Mouse (Mus musculus) hindbrain, embryonic 15.5 days (tissue): Measurements from ENCODE around the gene Unc5cl. TPM values are rescaled to one million over a fixed set of nuclear protein-coding genes. Genes with fewer than 3 reads are reported as not detected.
"Not testable (repeated sequence)": the region's sequence is repeated elsewhere in the genome, so short reads cannot be mapped to it uniquely, and the experiment has no call there.

ENCODE experiments used
- ATAC-seq: fragments of 200-750 bp; cut with Nextera tagmentation; 2 replicates; pipeline ENCODE4 v1.8.0; 2017; ENCODE audit warnings: low read depth, moderate number of reproducible peaks, moderate TSS enrichment; ENCODE audit not compliant: low FRiP score
- H3K27ac ChIP-seq: fragments of 300-500 bp; sonication (generic); replicated peaks from 2 replicates; pipeline ENCODE4 v1.5.1; 2015; ENCODE audit warnings: mild to moderate bottlenecking, inconsistent platforms
- H3K27me3 ChIP-seq: fragments of 300-500 bp; sonication (generic); 2 replicates; pipeline ENCODE4 v1.6.1; 2015; ENCODE audit warnings: control low read depth, inconsistent platforms
- H3K36me3 ChIP-seq: fragments of 300-500 bp; sonication (generic); 2 replicates; pipeline ENCODE4 v1.6.1; 2015; ENCODE audit warnings: control low read depth, inconsistent platforms
- H3K4me1 ChIP-seq: fragments of 300-500 bp; sonication (generic); replicated peaks from 2 replicates; pipeline ENCODE4 v1.6.1; 2015; ENCODE audit warnings: control low read depth, inconsistent platforms
- H3K4me2 ChIP-seq: fragments of 300-500 bp; sonication (generic); 2 replicates; pipeline ENCODE4 v1.6.1; 2015; ENCODE audit warnings: moderate library complexity, mild to moderate bottlenecking, inconsistent platforms
- H3K4me3 ChIP-seq: fragments of 300-500 bp; sonication (generic); 2 replicates; pipeline ENCODE4 v1.5.1; 2015; ENCODE audit warnings: mild to moderate bottlenecking, inconsistent platforms
- H3K9ac ChIP-seq: fragments of 300-500 bp; sonication (generic); 2 replicates; pipeline ENCODE4 v1.6.1; 2015; ENCODE audit warnings: inconsistent platforms
- H3K9me3 ChIP-seq: fragments of 300-500 bp; sonication (generic); 2 replicates; pipeline ENCODE4 v1.6.1; 2016; ENCODE audit warnings: control low read depth, inconsistent platforms
- WGBS: fragments of 180-500 bp; shearing (Covaris S2); methylation state at CpG from one replicate; pipeline ENCODE4 v1.1.7; 2015; 5-methylcytosine and 5-hydroxymethylcytosine counted together
- polyA plus RNA-seq: library from polyadenylated mRNA; unstranded; fragments of >200 nt; fragmentation: Nextera tagmentation; extraction: Ambion mirVana; gene quantifications from 2 replicates; pipeline ENCODE4 v1.2.1, GENCODE M21; 2015

Unc5cl gene
- polyA plus RNA-seq, 1 experiment from 2014 or later, result not detected

DNA sequence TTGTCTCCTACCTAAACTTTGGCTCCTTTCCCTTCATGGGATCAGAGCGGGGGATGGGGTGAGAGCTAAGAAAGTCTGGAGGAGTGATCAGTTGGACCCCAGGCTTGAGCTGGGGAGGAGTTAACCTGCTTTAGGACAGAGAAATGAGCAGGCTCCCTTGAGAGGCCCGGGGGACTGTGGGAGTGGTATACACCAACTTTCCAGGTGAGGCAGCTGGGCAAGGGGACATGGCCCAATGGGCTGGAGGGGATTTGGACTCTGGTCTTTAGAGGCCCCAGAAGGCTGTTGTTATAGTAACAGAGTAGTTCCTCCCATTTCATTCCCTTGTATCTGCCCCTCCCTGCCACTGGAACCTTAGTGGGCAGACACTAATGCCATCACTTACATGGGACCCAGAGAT lies 1.3 kb downstream of the Unc5cl start:
- H3K4me1 ChIP-seq, result 0 out of 2 replicates have a peak, but pooled peaks cover 3% of the 10 kb centered on the region
- no peaks in the 10 kb centered on the region for H3K27me3 ChIP-seq
- H3K9ac ChIP-seq, result no peak overlapping the region
- no peaks in the 10 kb centered on the region for H3K36me3 ChIP-seq
- H3K9me3 ChIP-seq, result no peaks in the 10 kb centered on the region
- no peak overlapping the region for H3K27ac ChIP-seq
- 93% methylated on average over 2 of the region's 2 CpGs for WGBS
- no peak for ATAC-seq
- no peak overlapping the region for H3K4me2 ChIP-seq
- no peak overlapping the region for H3K4me3 ChIP-seq

DNA sequence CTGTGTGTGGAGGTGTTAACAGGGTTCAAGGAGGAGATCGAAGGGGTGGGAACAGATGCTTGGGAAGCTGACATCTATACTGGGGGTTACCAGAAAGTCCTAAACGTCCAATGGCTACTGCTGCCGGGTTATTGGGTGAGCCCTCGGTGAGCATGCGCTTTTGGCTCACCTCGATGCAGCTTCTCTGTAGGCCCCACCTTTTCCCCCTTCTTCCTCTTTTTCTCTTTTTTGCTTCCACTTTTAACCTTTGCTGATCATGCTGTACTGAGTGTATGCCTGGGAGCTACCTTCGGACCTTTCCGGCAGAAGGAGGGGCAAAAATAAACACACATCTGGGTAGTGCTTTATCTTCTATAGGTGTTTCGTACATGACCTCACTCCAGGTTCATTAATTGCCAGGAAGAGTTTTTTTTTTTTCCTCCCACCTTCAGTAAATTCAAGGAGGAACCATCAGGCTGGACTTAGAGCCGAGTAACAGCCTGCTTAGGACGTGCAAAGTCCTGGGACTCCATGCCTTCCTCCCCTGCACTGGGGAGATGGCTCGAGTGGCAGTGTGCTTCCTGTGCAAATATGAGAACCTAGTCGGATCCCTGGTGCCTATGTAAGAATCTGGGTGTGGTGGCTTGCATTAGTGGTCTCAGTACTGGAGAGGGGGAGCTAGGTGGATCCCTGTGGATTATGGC lies 3.4 kb downstream of the Unc5cl start:
- Histone ChIP-seq H3K9ac (no peak overlapping the region), H3K36me3 (no peaks in the 10 kb centered on the region), H3K9me3 (no peaks in the 10 kb centered on the region), H3K27me3 (no peaks in the 10 kb centered on the region), H3K4me3 (no peak overlapping the region), H3K4me1 (no peaks in the 10 kb centered on the region), H3K4me2 (no peak overlapping the region), H3K27ac (no peak overlapping the region)
- WGBS, result 89% methylated on average over 13 of the region's 13 CpGs
- no peak for ATAC-seq

DNA sequence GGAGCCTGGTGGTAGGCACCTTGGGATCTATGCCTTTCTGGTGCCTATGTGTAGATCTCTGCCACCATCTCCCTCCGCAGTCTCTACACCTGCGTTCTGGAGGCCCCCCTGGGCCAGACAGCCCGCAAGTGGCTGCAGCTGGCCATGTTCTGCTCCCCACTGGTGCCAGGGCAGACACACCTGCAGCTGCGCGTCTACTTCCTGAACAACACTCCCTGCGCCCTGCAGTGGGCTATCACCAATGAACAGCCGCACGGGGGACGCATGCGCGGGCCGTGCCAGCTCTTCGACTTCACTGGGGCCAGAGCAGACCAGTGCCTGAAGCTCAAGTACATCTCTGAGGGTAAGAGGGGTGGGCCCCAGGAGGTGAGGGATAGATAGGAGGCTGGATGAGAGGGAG lies 7.4 kb downstream of the Unc5cl start:
- ATAC-seq, result no peak
- no peak overlapping the region for H3K9ac ChIP-seq
- H3K4me3 ChIP-seq, result no peak overlapping the region
- H3K27me3 ChIP-seq, result 0 out of 2 replicates have a peak, but pooled peaks cover 7% of the 10 kb centered on the region
- H3K36me3 ChIP-seq, result no peaks in the 10 kb centered on the region
- H3K9me3 ChIP-seq, result no peaks in the 10 kb centered on the region
- 94% methylated on average over 13 of the region's 13 CpGs for WGBS
- peaks cover 5% of the 10 kb centered on the region; the same call in 1 of the 2 replicates for H3K4me1 ChIP-seq
- no peak overlapping the region for H3K4me2 ChIP-seq
- no peak overlapping the region for H3K27ac ChIP-seq

GRCm38 (mm10) chr17:48463391-48463790 lies 8.7 kb downstream of the Unc5cl start:
- no peaks in the 10 kb centered on the region for H3K9me3 ChIP-seq
- no peak overlapping the region for H3K9ac ChIP-seq
- H3K36me3 ChIP-seq, result no peaks in the 10 kb centered on the region
- peaks cover 15% of the 10 kb centered on the region for H3K4me1 ChIP-seq
- no peak overlapping the region for H3K27ac ChIP-seq
- 0 out of 2 replicates have a peak, but pooled peaks cover 8% of the 10 kb centered on the region for H3K27me3 ChIP-seq
- WGBS, result 89% methylated on average over 4 of the region's 4 CpGs
- no peak for ATAC-seq
- H3K4me2 ChIP-seq, result no peak overlapping the region
- H3K4me3 ChIP-seq, result no peak overlapping the region

DNA sequence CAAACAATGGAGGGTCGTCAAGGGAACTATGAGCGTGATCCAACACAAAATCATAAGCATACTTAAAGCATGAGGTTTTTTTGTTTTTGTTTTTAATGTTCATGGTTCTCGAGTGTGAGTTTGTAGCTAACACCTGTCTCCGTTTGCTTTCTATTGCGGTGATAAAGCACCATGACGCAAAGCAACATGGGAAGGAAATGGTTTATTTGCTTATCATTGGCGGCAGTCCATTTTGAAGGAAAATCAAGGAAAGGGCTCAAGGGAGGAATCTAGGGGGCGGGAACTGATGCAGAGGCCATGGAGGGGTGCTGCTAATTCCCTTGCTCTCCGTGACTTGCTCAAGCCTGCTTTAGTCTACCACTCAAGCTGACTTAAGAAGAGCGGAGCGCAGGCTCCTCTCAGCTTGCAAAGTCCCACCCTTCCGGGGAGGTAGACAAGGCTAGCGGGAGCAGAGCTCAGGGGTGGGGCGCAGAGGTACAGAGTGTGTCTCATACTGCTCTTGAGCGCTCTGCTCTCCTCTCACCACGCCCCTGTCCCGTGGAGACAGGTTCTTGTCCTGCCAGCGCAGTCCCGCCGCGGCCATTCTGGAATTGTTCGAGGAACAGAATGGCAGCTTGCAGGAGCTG lies 12.2 kb downstream of the Unc5cl start:
- Histone ChIP-seq H3K4me1 (peaks cover 15% of the 10 kb centered on the region), H3K9me3 (no peaks in the 10 kb centered on the region), H3K27ac (no peak overlapping the region), H3K4me3 (peak overlapping the region; percentile 22), H3K9ac (no peak overlapping the region), H3K4me2 (peak overlapping the region; percentile 45), H3K36me3 (no peaks in the 10 kb centered on the region), H3K27me3 (0 out of 2 replicates have a peak, but pooled peaks cover 8% of the 10 kb centered on the region)
- 48% methylated on average over 22 of the region's 22 CpGs for WGBS
- ATAC-seq, result peak; percentile 57

- Histone ChIP-seq H3K4me3 (peak overlapping the region; percentile 22), H3K27me3 (0 out of 2 replicates have a peak, but pooled peaks cover 8% of the 10 kb centered on the region), H3K36me3 (no peaks in the 10 kb centered on the region), H3K4me1 (peaks cover 15% of the 10 kb centered on the region), H3K27ac (no peak overlapping the region), H3K9me3 (no peaks in the 10 kb centered on the region), H3K9ac (no peak overlapping the region), H3K4me2 (peak overlapping the region; percentile 45)
- WGBS, result 10% methylated on average over 22 of the region's 22 CpGs
- peak; percentile 87 for ATAC-seq
Observed at GRCm38 (mm10) chr17:48467395-48468231, 12.9 kb downstream of the Unc5cl start.

DNA sequence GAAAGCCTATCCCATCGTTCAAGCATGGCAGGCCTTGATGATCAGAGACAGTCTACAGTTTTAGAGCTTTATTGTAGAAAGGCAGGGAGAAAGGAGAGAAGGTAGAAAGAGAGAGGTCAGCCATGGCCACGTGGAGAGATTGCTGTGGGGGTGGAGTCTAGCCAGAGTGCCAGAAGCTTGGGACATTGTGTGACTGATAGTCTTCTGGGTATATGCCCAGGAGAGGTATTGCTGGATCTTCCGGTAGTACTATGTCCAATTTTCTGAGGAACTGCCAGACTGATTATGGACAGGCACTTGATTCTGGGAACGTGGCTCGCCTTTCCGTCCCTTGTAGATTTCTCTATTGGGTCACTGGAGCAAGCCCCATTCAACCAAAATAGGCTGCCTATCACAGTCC lies 19.6 kb downstream of the Unc5cl start:
- not testable (repeated sequence) for H3K27me3 ChIP-seq, H3K4me3 ChIP-seq, ATAC-seq, H3K4me2 ChIP-seq, H3K27ac ChIP-seq, H3K4me1 ChIP-seq, H3K36me3 ChIP-seq, H3K9me3 ChIP-seq, H3K9ac ChIP-seq
- WGBS, result 86% methylated on average over 6 of the region's 6 CpGs

DNA sequence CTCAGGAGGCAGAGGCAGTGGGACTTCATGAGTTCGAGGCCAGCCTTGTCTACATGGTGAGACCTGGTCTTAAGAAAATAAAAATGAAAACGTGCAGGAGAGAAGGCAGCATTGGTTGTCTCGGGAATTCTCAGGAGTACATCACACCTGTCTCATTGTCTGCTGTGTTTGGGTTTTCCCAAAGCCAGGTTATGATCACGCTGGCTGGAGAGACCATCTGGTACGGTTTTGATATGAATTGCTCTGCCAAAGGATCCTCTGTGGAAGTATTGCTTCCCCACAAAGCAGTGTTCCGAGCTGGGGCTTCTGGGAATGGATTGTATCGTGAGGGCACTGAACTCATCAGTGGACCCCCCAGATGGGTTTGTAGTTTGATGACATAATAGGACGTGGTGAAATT lies 20.7 kb downstream of the Unc5cl start:
- no peaks in the 10 kb centered on the region for H3K36me3 ChIP-seq
- 80% methylated on average over 8 of the region's 8 CpGs for WGBS
- no peaks in the 10 kb centered on the region for H3K9me3 ChIP-seq
- no peaks in the 10 kb centered on the region for H3K4me1 ChIP-seq
- no peak for ATAC-seq
- no peak overlapping the region for H3K27ac ChIP-seq
- H3K9ac ChIP-seq, result no peak overlapping the region
- no peaks in the 10 kb centered on the region for H3K27me3 ChIP-seq
- no peak overlapping the region for H3K4me2 ChIP-seq
- H3K4me3 ChIP-seq, result no peak overlapping the region

DNA sequence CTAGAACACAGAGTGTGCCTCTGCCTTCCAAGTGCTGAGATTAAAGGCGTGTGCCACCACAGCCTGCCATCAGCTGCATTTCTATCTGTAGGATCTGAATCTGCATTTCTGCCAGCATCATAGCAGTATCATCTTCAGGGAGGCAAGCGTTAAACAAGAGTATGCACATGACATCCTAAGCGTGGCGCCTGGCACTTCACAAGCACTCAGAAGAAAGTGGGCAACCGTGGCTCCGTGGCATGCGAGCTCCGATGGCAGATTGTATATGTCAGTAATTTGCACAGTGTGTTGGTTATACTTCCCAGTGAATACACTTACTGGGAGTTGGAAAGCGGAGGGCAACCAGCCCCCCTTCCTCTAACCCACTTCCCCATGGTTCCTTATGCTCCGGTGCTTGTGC lies 25.3 kb downstream of the Unc5cl start:
- Histone ChIP-seq H3K27ac (no peak overlapping the region), H3K4me1 (no peaks in the 10 kb centered on the region), H3K9me3 (no peaks in the 10 kb centered on the region), H3K4me2 (no peak overlapping the region), H3K36me3 (no peaks in the 10 kb centered on the region), H3K9ac (no peak overlapping the region), H3K4me3 (no peak overlapping the region), H3K27me3 (no peaks in the 10 kb centered on the region)
- no peak for ATAC-seq
- WGBS, result 83% methylated on average over 10 of the region's 10 CpGs

DNA sequence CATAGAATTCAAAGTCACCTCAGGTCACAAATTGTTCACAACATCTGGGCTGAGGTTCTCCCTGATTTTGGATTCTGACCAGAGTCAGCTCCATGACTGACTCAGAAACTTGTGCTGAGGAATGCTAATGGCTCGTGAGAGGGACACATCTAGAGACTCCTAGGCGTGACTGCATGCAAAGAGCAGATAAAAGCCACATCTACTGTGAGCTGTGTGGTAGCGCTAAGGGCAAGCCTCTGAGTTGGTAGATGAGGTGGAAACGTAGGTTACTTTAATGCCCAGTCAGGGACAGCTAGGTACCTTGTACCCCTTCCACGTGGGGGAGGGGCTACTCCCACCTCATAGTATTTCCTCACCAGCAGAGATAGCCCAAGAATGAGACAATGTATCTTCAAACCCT lies 29.1 kb downstream of the Unc5cl start:
- H3K4me2 ChIP-seq, result no peak overlapping the region
- 81% methylated on average over 5 of the region's 5 CpGs for WGBS
- no peak for ATAC-seq

GRCm38 (mm10) chr17:48484191-48484590 lies 29.5 kb downstream of the Unc5cl start:
- Histone ChIP-seq H3K36me3 (no peaks in the 10 kb centered on the region), H3K9ac (no peak overlapping the region), H3K9me3 (no peaks in the 10 kb centered on the region), H3K27me3 (no peaks in the 10 kb centered on the region), H3K4me1 (no peaks in the 10 kb centered on the region), H3K27ac (no peak overlapping the region), H3K4me2 (no peak overlapping the region), H3K4me3 (no peak overlapping the region)
- WGBS, result 93% methylated on average over 5 of the region's 5 CpGs
- ATAC-seq, result no peak

More for the DNA sequence above, 29.1 kb downstream of the Unc5cl start:
- no peaks in the 10 kb centered on the region for H3K9me3 ChIP-seq
- no peaks in the 10 kb centered on the region for H3K4me1 ChIP-seq
- no peaks in the 10 kb centered on the region for H3K27me3 ChIP-seq
- no peak overlapping the region for H3K4me3 ChIP-seq
- no peaks in the 10 kb centered on the region for H3K36me3 ChIP-seq
- no peak overlapping the region for H3K9ac ChIP-seq
- no peak overlapping the region for H3K27ac ChIP-seq

DNA sequence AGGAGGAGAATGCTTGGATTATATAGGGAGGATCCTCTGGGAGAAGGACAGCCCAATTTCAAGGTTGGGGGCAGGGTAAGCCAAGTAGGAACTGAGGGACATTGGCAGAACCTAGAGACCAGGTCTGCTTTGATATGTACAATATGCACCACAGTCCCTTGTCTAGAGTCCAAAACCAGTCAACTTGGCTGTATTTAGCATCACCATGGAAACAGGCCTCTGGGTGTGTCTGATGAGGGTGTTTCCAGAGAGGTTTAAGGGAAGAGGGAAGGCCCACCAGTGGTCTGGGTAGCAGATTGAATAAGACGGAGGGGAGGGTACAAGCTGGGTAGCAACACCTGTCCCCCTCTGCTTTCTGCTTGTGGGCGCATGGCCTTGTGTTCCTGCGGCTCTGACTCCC lies 34.8 kb downstream of the Unc5cl start:
- Histone ChIP-seq H3K4me3 (no peak overlapping the region), H3K36me3 (no peaks in the 10 kb centered on the region), H3K27me3 (no peaks in the 10 kb centered on the region), H3K9ac (no peak overlapping the region), H3K4me1 (no peaks in the 10 kb centered on the region), H3K9me3 (no peaks in the 10 kb centered on the region), H3K4me2 (no peak overlapping the region), H3K27ac (no peak overlapping the region)
- WGBS, result 89% methylated on average over 3 of the region's 3 CpGs
- ATAC-seq, result no peak
